Mouse (Mus musculus) liver, embryonic 15.5 days (tissue): ENCODE measurements around the gene Nptxr. TPM values are rescaled to one million over a fixed set of nuclear protein-coding genes. Genes with fewer than 3 reads are reported as not detected.

ENCODE experiments used
- ATAC-seq: fragments of 200-750 bp; cut with Nextera tagmentation; 2 replicates; pipeline ENCODE4 v1.8.0; 2017; ENCODE audit warnings: moderate number of reproducible peaks, mild to moderate bottlenecking, moderate library complexity; ENCODE audit not compliant: insufficient read depth
- H3K27ac ChIP-seq: fragments of 300-500 bp; sonication (generic); replicated peaks from 2 replicates; pipeline ENCODE4 v1.5.1; 2015; ENCODE audit warnings: mild to moderate bottlenecking, inconsistent platforms
- H3K27me3 ChIP-seq: fragments of 300-500 bp; sonication (generic); 2 replicates; pipeline ENCODE4 v1.6.1; 2015; ENCODE audit warnings: mild to moderate bottlenecking, inconsistent platforms
- H3K36me3 ChIP-seq: fragments of 300-500 bp; sonication (generic); replicated peaks from 2 replicates; pipeline ENCODE4 v1.6.1; 2015; ENCODE audit warnings: moderate library complexity, mild to moderate bottlenecking, inconsistent platforms
- H3K4me1 ChIP-seq: fragments of 300-500 bp; sonication (generic); replicated peaks from 2 replicates; pipeline ENCODE4 v1.6.1; 2015; ENCODE audit warnings: inconsistent platforms
- H3K4me2 ChIP-seq: fragments of 300-500 bp; sonication (generic); 2 replicates; pipeline ENCODE4 v1.6.1; 2015; ENCODE audit warnings: moderate library complexity, mild to moderate bottlenecking, inconsistent platforms
- H3K4me3 ChIP-seq: fragments of 300-500 bp; sonication (generic); replicated peaks from 2 replicates; pipeline ENCODE4 v1.5.1; 2015; ENCODE audit warnings: mild to moderate bottlenecking, inconsistent platforms
- H3K9ac ChIP-seq: fragments of 300-500 bp; sonication (generic); 2 replicates; pipeline ENCODE4 v1.6.1; 2015; ENCODE audit warnings: moderate library complexity, mild to moderate bottlenecking, inconsistent platforms
- H3K9me3 ChIP-seq: fragments of 300-500 bp; sonication (generic); replicated peaks from 2 replicates; pipeline ENCODE4 v1.6.1; 2016; ENCODE audit warnings: inconsistent platforms
- WGBS: fragments of 180-500 bp; shearing (Covaris S2); methylation state at CpG from one replicate; pipeline ENCODE4 v1.1.7; 2015; ENCODE audit warnings: mixed read lengths; ENCODE audit not compliant: insufficient replicate concordance; 5-methylcytosine and 5-hydroxymethylcytosine counted together
- polyA plus RNA-seq: library from polyadenylated mRNA; unstranded; fragments of >200 nt; fragmentation: Nextera tagmentation; extraction: Ambion mirVana; gene quantifications from 2 replicates; pipeline ENCODE4 v1.2.1, GENCODE M21; 2015

Nptxr gene
- polyA plus RNA-seq, 1 experiment from 2014 or later: 0.08 TPM

DNA sequence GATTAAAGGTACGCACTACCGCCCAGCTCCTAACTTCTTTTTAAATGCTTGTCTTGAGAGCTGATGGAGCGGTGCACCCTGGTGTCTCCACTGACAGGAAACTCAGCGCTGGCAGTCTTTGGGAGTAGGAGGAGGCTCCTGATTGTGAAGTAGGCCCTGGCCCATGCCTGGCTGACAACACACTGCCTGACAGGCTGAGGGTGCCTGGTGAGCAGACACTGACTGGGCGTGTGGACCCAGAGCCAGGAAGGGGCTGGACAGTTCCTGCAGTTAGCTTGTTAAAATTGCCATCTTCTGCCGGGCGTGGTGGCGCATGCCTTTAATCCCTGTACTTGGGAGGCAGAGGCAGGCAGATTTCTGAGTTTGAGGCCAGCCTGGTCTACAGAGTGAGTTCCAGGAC lies 54.3 kb downstream of the Nptxr start:
- ATAC-seq: no peak
- Histone ChIP-seq H3K27ac (no peak overlapping the region), H3K9ac (no peak overlapping the region), H3K4me2 (no peak overlapping the region), H3K9me3 (no peaks in the 10 kb centered on the region), H3K27me3 (no peaks in the 10 kb centered on the region), H3K4me3 (no peak overlapping the region), H3K4me1 (peaks cover 10% of the 10 kb centered on the region), H3K36me3 (no peaks in the 10 kb centered on the region)
- WGBS: 72% methylated on average over 8 of the region's 8 CpGs

DNA sequence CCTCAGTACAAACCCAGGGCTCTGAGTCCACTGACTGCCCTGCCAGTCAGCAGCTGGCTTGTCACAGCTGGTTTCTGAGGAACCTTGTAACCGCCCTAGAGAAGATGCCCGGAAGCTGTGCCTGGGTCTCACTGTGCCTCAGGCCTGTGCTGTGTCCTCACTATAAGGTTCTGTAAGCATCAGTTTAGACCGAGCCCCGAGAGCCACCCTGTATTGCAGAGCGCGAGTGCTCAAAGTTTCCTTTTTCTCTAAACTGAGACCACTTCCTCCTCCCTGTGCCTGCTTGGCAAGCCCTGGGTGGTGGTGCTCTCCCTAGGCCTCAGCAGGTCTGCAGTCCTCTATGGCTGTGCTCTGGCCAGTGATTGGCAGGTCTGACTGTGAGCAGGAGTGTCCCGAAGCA lies 55.4 kb downstream of the Nptxr start:
- no peak for ATAC-seq
- H3K27ac ChIP-seq: no peak overlapping the region; the same call in 1 of the 2 replicates
- no peaks in the 10 kb centered on the region for H3K36me3 ChIP-seq
- no peak overlapping the region for H3K4me2 ChIP-seq
- no peak overlapping the region for H3K9ac ChIP-seq
- no peaks in the 10 kb centered on the region for H3K9me3 ChIP-seq
- no peaks in the 10 kb centered on the region for H3K27me3 ChIP-seq
- H3K4me1 ChIP-seq: peaks cover 10% of the 10 kb centered on the region
- 45% methylated on average over 7 of the region's 7 CpGs for WGBS
- H3K4me3 ChIP-seq: no peak overlapping the region

DNA sequence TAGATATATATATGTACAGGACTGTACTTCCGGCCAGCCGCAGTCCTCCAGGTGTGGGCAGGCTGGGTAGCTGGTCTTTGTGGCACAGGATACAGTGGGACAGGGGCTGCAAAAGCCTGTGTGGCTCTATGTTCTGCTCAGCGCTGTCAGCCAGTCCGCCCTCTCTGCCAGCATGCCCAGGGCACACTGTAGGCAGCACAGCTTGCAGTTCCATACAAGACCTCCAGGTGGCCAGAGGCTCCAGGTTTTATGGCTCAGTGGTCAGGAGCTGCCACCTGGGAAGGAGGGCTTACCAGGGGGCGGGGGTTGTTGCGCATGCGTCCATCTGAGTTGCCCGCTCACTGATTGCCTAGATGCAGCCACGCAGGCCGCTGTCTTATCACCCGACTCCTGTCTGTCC lies 56.6 kb downstream of the Nptxr start:
- Histone ChIP-seq H3K36me3 (no peaks in the 10 kb centered on the region), H3K4me3 (no peak overlapping the region), H3K27me3 (no peaks in the 10 kb centered on the region), H3K4me1 (peaks cover 12% of the 10 kb centered on the region), H3K4me2 (no peak overlapping the region), H3K9me3 (no peaks in the 10 kb centered on the region), H3K9ac (no peak overlapping the region), H3K27ac (no peak overlapping the region)
- no peak for ATAC-seq
- WGBS: 60% methylated on average over 11 of the region's 11 CpGs

DNA sequence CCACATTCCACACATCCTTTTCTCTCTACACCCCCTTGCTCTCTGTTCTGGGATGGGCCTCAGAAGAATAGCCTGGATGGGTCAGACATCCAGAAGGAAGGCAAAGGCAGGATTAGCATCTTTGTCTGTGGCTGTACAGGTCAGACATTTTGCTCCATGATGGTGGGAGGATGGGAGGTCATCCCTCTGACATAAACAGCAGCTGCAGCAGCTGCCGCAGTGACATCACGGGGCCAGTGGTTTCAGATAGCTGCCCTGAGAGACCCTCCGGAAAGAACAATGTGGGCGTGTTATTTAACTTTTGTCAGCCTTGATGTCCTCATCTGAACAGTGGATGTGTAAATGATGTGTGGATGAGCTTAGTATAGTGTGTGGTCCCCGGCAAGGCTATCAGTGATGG lies 58.7 kb downstream of the Nptxr start:
- Histone ChIP-seq H3K27ac (no peak overlapping the region), H3K4me2 (no peak overlapping the region), H3K9ac (no peak overlapping the region), H3K4me1 (peaks cover 22% of the 10 kb centered on the region), H3K36me3 (no peaks in the 10 kb centered on the region), H3K27me3 (no peaks in the 10 kb centered on the region), H3K4me3 (no peak overlapping the region), H3K9me3 (no peaks in the 10 kb centered on the region)
- no peak for ATAC-seq
- WGBS: 79% methylated on average over 5 of the region's 5 CpGs

- no peaks in the 10 kb centered on the region for H3K36me3 ChIP-seq
- H3K27me3 ChIP-seq: no peaks in the 10 kb centered on the region
- no peak for ATAC-seq
- no peak overlapping the region for H3K9ac ChIP-seq
- H3K9me3 ChIP-seq: no peaks in the 10 kb centered on the region
- peaks cover 26% of the 10 kb centered on the region for H3K4me1 ChIP-seq
- 73% methylated on average over 10 of the region's 10 CpGs for WGBS
- H3K27ac ChIP-seq: no peak overlapping the region
- H3K4me3 ChIP-seq: no peak overlapping the region
- no peak overlapping the region for H3K4me2 ChIP-seq
Observed at GRCm38 (mm10) chr15:79745312-79745711, 59.3 kb downstream of the Nptxr start.

- WGBS: 65% methylated on average over 8 of the region's 8 CpGs
- Histone ChIP-seq H3K9ac (no peak overlapping the region), H3K9me3 (no peaks in the 10 kb centered on the region), H3K4me3 (no peak overlapping the region), H3K36me3 (no peaks in the 10 kb centered on the region), H3K4me1 (peaks cover 29% of the 10 kb centered on the region), H3K27me3 (no peaks in the 10 kb centered on the region), H3K4me2 (no peak overlapping the region), H3K27ac (no peak overlapping the region)
- no peak for ATAC-seq
Observed at GRCm38 (mm10) chr15:79744742-79745141, 59.8 kb downstream of the Nptxr start.

GRCm38 (mm10) chr15:79744001-79744400 lies 60.6 kb downstream of the Nptxr start:
- Histone ChIP-seq H3K27ac (no peak overlapping the region), H3K27me3 (no peaks in the 10 kb centered on the region), H3K4me1 (peaks cover 36% of the 10 kb centered on the region), H3K4me2 (no peak overlapping the region), H3K9ac (no peak overlapping the region), H3K9me3 (no peaks in the 10 kb centered on the region), H3K4me3 (no peak overlapping the region), H3K36me3 (no peaks in the 10 kb centered on the region; the same call in 1 of the 2 replicates)
- no peak for ATAC-seq
- 84% methylated on average over 11 of the region's 11 CpGs for WGBS

GRCm38 (mm10) chr15:79742706-79743023 lies 61.9 kb downstream of the Nptxr start:
- Histone ChIP-seq H3K27me3 (no peaks in the 10 kb centered on the region), H3K27ac (peak overlapping the region; percentile 78), H3K4me2 (peak overlapping the region; percentile 99), H3K9ac (peak overlapping the region; percentile 94), H3K36me3 (peaks cover 11% of the 10 kb centered on the region), H3K4me3 (peak overlapping the region; percentile 97), H3K9me3 (no peaks in the 10 kb centered on the region), H3K4me1 (peaks cover 37% of the 10 kb centered on the region)
- WGBS: under 1% methylated on average over 23 of the region's 23 CpGs
- ATAC-seq: peak; percentile 8

GRCm38 (mm10) chr15:79741921-79742705 lies 62.5 kb downstream of the Nptxr start, which contains the start of gene Sun2:
Sun2 (minus strand) TSS chr15:79742536.
- peak within 1 kb of the TSS; percentile 99 for H3K4me2 ChIP-seq
- peak within 1 kb of the TSS; percentile 97 for H3K4me3 ChIP-seq
- under 1% methylated on average over 93 of the region's 93 CpGs for WGBS
- H3K27ac ChIP-seq: peak within 1 kb of the TSS; percentile 78
- H3K36me3 ChIP-seq: peaks cover 17% of the 10 kb centered on the region
- H3K27me3 ChIP-seq: no peaks in the 10 kb centered on the region
- peak within 1 kb of the TSS; percentile 94 for H3K9ac ChIP-seq
- ATAC-seq: peak; percentile 90
- H3K4me1 ChIP-seq: peaks cover 37% of the 10 kb centered on the region
- H3K9me3 ChIP-seq: no peaks in the 10 kb centered on the region

DNA sequence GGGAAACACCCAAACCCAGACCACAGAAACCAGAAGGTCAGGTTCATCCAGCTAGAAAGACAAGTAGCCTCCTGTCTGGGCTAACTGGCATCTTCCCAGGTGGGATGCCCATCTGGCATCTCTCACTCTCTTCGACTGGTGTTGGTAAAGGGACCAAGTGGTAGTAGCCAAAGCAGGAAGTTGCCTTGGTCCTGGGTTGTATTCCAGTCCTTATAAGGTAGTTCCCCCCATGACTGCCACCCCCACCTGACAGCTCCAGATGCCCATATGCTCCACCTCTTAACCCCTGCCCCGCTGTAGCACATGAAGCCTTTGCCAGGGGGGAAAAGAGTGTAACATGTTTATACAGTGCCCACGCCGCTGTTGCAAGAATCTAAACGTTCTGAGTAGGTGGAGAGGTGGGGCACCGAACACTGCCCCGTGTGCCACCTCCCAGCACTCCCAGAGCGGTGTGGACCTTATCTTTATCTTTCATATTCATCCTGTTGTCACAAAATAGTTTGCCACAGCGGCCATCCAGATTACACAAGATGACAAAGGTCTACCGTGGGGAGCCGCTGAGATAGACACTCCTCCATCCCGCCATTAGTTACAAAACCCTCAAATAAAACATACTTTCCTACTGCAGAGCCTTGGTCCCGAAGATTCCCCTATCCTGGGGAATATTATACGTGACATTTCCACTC lies 63.2 kb downstream of the Nptxr start:
- Histone ChIP-seq H3K27ac (peak overlapping the region; percentile 78), H3K4me3 (peak overlapping the region; percentile 97), H3K4me2 (peak overlapping the region; percentile 99), H3K36me3 (peaks cover 25% of the 10 kb centered on the region), H3K4me1 (peaks cover 37% of the 10 kb centered on the region), H3K27me3 (no peaks in the 10 kb centered on the region), H3K9me3 (no peaks in the 10 kb centered on the region), H3K9ac (peak overlapping the region; percentile 94)
- WGBS: 4% methylated on average over 14 of the region's 14 CpGs
- ATAC-seq: no peak

GRCm38 (mm10) chr15:79740739-79741138 lies 63.8 kb downstream of the Nptxr start:
- Histone ChIP-seq H3K4me2 (peak overlapping the region; percentile 99), H3K9me3 (no peaks in the 10 kb centered on the region), H3K36me3 (peaks cover 28% of the 10 kb centered on the region), H3K9ac (peak overlapping the region; percentile 94; the same call in 1 of the 2 replicates), H3K4me3 (peak overlapping the region; percentile 97), H3K27me3 (no peaks in the 10 kb centered on the region), H3K27ac (peak overlapping the region; percentile 78), H3K4me1 (peaks cover 37% of the 10 kb centered on the region)
- no peak for ATAC-seq
- 23% methylated on average over 3 of the region's 3 CpGs for WGBS
